Comparison of ENCODE assay signal across 14 mouse cellular contexts in genomic region chr10:119326912-119327311, GRCm38 (mm10).
DNase-seq lines count a peak whose midpoint lies in the region; ATAC-seq and TF ChIP-seq lines count a peak whose summit lies in the region.
"Had no signal": no experiment of that assay in that cellular context is flagged by ENCODE, and none has a peak within 500 bp of the region (broad histone marks: within the 10 kb centered on the region; RNA-seq: fewer than 3 reads in every experiment).

No protein-coding gene starts in this region.

- H3K79me2 ChIP-seq in myocyte (ENCODE audit: control insufficient read depth, insufficient read depth) = no peaks in the 10 kb centered on the region

- H3K9ac ChIP-seq in intestine, embryonic 14.5 days (ENCODE audit: low read length) = no peak overlapping the region
- H3K9ac ChIP-seq in intestine, embryonic 16.5 days (ENCODE audit: low read depth, low read length) = no peak overlapping the region
- H3K9ac ChIP-seq in midbrain, embryonic 16.5 days (ENCODE audit: low read depth, low read length) = no peak overlapping the region
- H3K9ac ChIP-seq: hindbrain, embryonic 15.5 days; liver, embryonic 13.5 days; midbrain, embryonic 12.5 days had no signal

- no peak overlapping the region for H3K4me3 ChIP-seq in intestine, embryonic 14.5 days (ENCODE audit: low read depth, low read length)
- no peak overlapping the region for H3K4me3 ChIP-seq in intestine, embryonic 16.5 days (ENCODE audit: low read length)
- H3K4me3 ChIP-seq in myocyte = no peak overlapping the region
- H3K4me3 ChIP-seq in midbrain, embryonic 16.5 days (ENCODE audit: low read depth, low read length) = no peak overlapping the region
- H3K4me3 ChIP-seq: hindbrain, embryonic 15.5 days; liver, embryonic 13.5 days; midbrain, embryonic 12.5 days had no signal

- no peak overlapping the region for H3K4me2 ChIP-seq in intestine, embryonic 14.5 days (ENCODE audit: low read length)
- no peak overlapping the region for H3K4me2 ChIP-seq in intestine, embryonic 16.5 days (ENCODE audit: low read depth, low read length)
- H3K4me2 ChIP-seq in myocyte (ENCODE audit: low read depth) = no peak overlapping the region
- no peak overlapping the region for H3K4me2 ChIP-seq in midbrain, embryonic 16.5 days (ENCODE audit: low read length)
- H3K4me2 ChIP-seq: hindbrain, embryonic 15.5 days; liver, embryonic 13.5 days; midbrain, embryonic 12.5 days had no signal

- no peaks in the 10 kb centered on the region for H3K36me3 ChIP-seq in intestine, embryonic 14.5 days (ENCODE audit: control insufficient read depth, insufficient read depth, low read length)
- no peaks in the 10 kb centered on the region for H3K36me3 ChIP-seq in intestine, embryonic 16.5 days (ENCODE audit: control insufficient read depth, insufficient read depth, low read length)
- no peaks in the 10 kb centered on the region for H3K36me3 ChIP-seq in myocyte (ENCODE audit: control insufficient read depth, insufficient read depth)
- no peaks in the 10 kb centered on the region for H3K36me3 ChIP-seq in midbrain, embryonic 16.5 days (ENCODE audit: control insufficient read depth, insufficient read depth, low read length)
- H3K36me3 ChIP-seq: hindbrain, embryonic 15.5 days; liver, embryonic 13.5 days; midbrain, embryonic 12.5 days had no signal

- H3K9me3 ChIP-seq in intestine, embryonic 14.5 days (ENCODE audit: control insufficient read depth, low read length) = no peaks in the 10 kb centered on the region
- no peaks in the 10 kb centered on the region; the same call in 1 of the 2 replicates for H3K9me3 ChIP-seq in intestine, embryonic 16.5 days (ENCODE audit: control insufficient read depth, low read length)
- H3K9me3 ChIP-seq in midbrain, embryonic 16.5 days (replicated peaks; ENCODE audit: control insufficient read depth, low read length, poor library complexity, severe bottlenecking) = no peaks in the 10 kb centered on the region
- H3K9me3 ChIP-seq: hindbrain, embryonic 15.5 days; liver, embryonic 13.5 days; midbrain, embryonic 12.5 days had no signal

- WGBS in intestine, embryonic 14.5 days = 40% methylated on average over 6 of the region's 6 CpGs
- WGBS in intestine, embryonic 16.5 days = 31% methylated on average over 6 of the region's 6 CpGs
- WGBS in midbrain, embryonic 16.5 days = 43% methylated on average over 6 of the region's 6 CpGs

- TF ChIP-seq POLR2A in myocyte (IDR thresholded peaks at IDR 0.05; ENCODE audit: insufficient read length, low read depth) = no peak

- no peak for ATAC-seq in intestine, embryonic 14.5 days (replicated peaks; ENCODE audit: low FRiP score, low TSS enrichment, low read depth)
- ATAC-seq in intestine, embryonic 16.5 days = no peak
- ATAC-seq in inflammation-experienced regulatory T-cells, adult 6 months = no peak
- no peak for ATAC-seq in midbrain, embryonic 16.5 days

- no peaks in the 10 kb centered on the region for H3K27me3 ChIP-seq in intestine, embryonic 14.5 days (replicated peaks; ENCODE audit: control insufficient read depth, insufficient read depth, low read length)
- H3K27me3 ChIP-seq in intestine, embryonic 16.5 days (replicated peaks; ENCODE audit: control insufficient read depth, insufficient read depth, low read length) = no peaks in the 10 kb centered on the region
- H3K27me3 ChIP-seq in myocyte (ENCODE audit: control insufficient read depth, insufficient read depth, insufficient read length) = no peaks in the 10 kb centered on the region
- H3K27me3 ChIP-seq in midbrain, embryonic 16.5 days (ENCODE audit: control insufficient read depth, insufficient read depth, low read depth, low read length) = no peaks in the 10 kb centered on the region
- H3K27me3 ChIP-seq: hindbrain, embryonic 15.5 days; liver, embryonic 13.5 days; midbrain, embryonic 12.5 days had no signal

- H3K4me1 ChIP-seq in intestine, embryonic 14.5 days (replicated peaks; ENCODE audit: control insufficient read depth, insufficient read depth, low read length) = no peaks in the 10 kb centered on the region
- H3K4me1 ChIP-seq in intestine, embryonic 16.5 days (ENCODE audit: control insufficient read depth, insufficient read depth, low read length) = no peaks in the 10 kb centered on the region
- no peaks in the 10 kb centered on the region for H3K4me1 ChIP-seq in midbrain, embryonic 16.5 days (ENCODE audit: control insufficient read depth, insufficient read depth, low read length)
- H3K4me1 ChIP-seq: hindbrain, embryonic 15.5 days; liver, embryonic 13.5 days; midbrain, embryonic 12.5 days had no signal

- H3K27ac ChIP-seq in intestine, embryonic 14.5 days (ENCODE audit: low read depth) = no peak overlapping the region
- H3K27ac ChIP-seq in intestine, embryonic 16.5 days (ENCODE audit: low read length) = no peak overlapping the region
- H3K27ac ChIP-seq in midbrain, embryonic 16.5 days (ENCODE audit: low read length) = no peak overlapping the region
- H3K27ac ChIP-seq: hindbrain, embryonic 15.5 days; liver, embryonic 13.5 days; midbrain, embryonic 12.5 days; stomach, postnatal 0 days had no signal

- peak; percentile 67 for DNase-seq in intestine, embryonic 14.5 days (ENCODE audit: low spot score)
- DNase-seq in NIH3T3 (ENCODE audit: low read depth) = peak; percentile 27
- peak; percentile 29 for DNase-seq in embryo, embryonic 9.5 days (ENCODE audit: extremely low spot score)
- DNase-seq in urinary bladder, postnatal 4 days (ENCODE audit: low spot score in 2 of 2) = no peak
- DNase-seq: cerebellum, adult 9-11 months; layer of hippocampus, adult 9-11 months; liver, embryonic 13.5 days had no signal

- H3ac ChIP-seq in myocyte (ENCODE audit: control insufficient read depth, insufficient read length) = no peak overlapping the region

TF ChIP-seq in myocyte, 11 proteins besides CTCF, POLR2A, EP300 and RAD21:
- peak; percentile 93 for TF ChIP-seq REST (IDR thresholded peaks at IDR 0.05; ENCODE audit: insufficient read depth, insufficient read length)
- no peak for TF ChIP-seq MYOD1 (IDR thresholded peaks at IDR 0.05; ENCODE audit: control insufficient read depth in 1 of 3, insufficient read length in 2 of 3, low read depth in 2 of 3)

Comparison
In these comparisons a context has a peak if more than half of its experiments do, and no peak if none do; other contexts are left out.
1. DNase-seq: peak in intestine, embryonic 14.5 days (single experiment), NIH3T3 (single experiment) and embryo, embryonic 9.5 days (single experiment); none in urinary bladder, postnatal 4 days (0 of 2).